Mouse (Mus musculus) lung, embryonic 15.5 days (tissue): ENCODE measurements at regions not wholly inside any gene's neighbourhood (a gene's known extent, or its start where the extent isn't known, plus 50 kb on each side); places are given as distances from the start of the nearest gene placed in this dataset.

Experiments
- ATAC-seq: fragments of 200-750 bp; cut with Nextera tagmentation; 2 replicates; pipeline ENCODE4 v1.8.0; 2017; ENCODE audit warnings: moderate number of reproducible peaks, borderline replicate concordance; ENCODE audit not compliant: low FRiP score, low TSS enrichment; ENCODE audit errors: extremely low read depth
- H3K27ac ChIP-seq: fragments of 300-500 bp; sonication (generic); 2 replicates; pipeline ENCODE4 v1.5.1; 2015; ENCODE audit warnings: moderate library complexity, mild to moderate bottlenecking, inconsistent platforms
- H3K27me3 ChIP-seq: fragments of 300-500 bp; sonication (generic); 2 replicates; pipeline ENCODE4 v1.6.1; 2015; ENCODE audit warnings: inconsistent platforms
- H3K36me3 ChIP-seq: fragments of 300-500 bp; sonication (generic); 2 replicates; pipeline ENCODE4 v1.6.1; 2015; ENCODE audit warnings: inconsistent platforms
- H3K4me1 ChIP-seq: fragments of 300-500 bp; sonication (generic); 2 replicates; pipeline ENCODE4 v1.6.1; 2015; ENCODE audit warnings: inconsistent platforms
- H3K4me2 ChIP-seq: fragments of 300-500 bp; sonication (generic); 2 replicates; pipeline ENCODE4 v1.6.1; 2015; ENCODE audit warnings: inconsistent platforms, mild to moderate bottlenecking, moderate library complexity
- H3K4me3 ChIP-seq: fragments of 300-500 bp; sonication (generic); 2 replicates; pipeline ENCODE4 v1.5.1; 2015; ENCODE audit warnings: mild to moderate bottlenecking, inconsistent platforms
- H3K9ac ChIP-seq: fragments of 300-500 bp; sonication (generic); 2 replicates; pipeline ENCODE4 v1.6.1; 2015; ENCODE audit warnings: inconsistent platforms
- H3K9me3 ChIP-seq: fragments of 300-500 bp; sonication (generic); 2 replicates; pipeline ENCODE4 v1.6.1; 2016; ENCODE audit warnings: inconsistent platforms
- WGBS: fragments of 180-500 bp; shearing (Covaris S2); methylation state at CpG from one replicate; pipeline ENCODE4 v1.1.7; 2015; 5-methylcytosine and 5-hydroxymethylcytosine counted together

GRCm38 (mm10) chr7:70213970-70214520, 152.5 kb downstream of the Nr2f2 start:
- Histone ChIP-seq H3K9me3 (no peaks in the 10 kb centered on the region), H3K9ac (no peak overlapping the region), H3K27me3 (no peaks in the 10 kb centered on the region), H3K4me3 (no peak overlapping the region), H3K36me3 (no peaks in the 10 kb centered on the region), H3K4me2 (no peak overlapping the region), H3K27ac (no peak overlapping the region), H3K4me1 (no peaks in the 10 kb centered on the region)
- no peak for ATAC-seq
- WGBS: 35% methylated on average over 4 of the region's 4 CpGs

GRCm38 (mm10) chr7:70205900-70206299, 160.6 kb downstream of the Nr2f2 start:
- no peak for ATAC-seq
- Histone ChIP-seq H3K27ac (no peak overlapping the region), H3K36me3 (no peaks in the 10 kb centered on the region), H3K9ac (no peak overlapping the region), H3K27me3 (no peaks in the 10 kb centered on the region), H3K4me3 (no peak overlapping the region), H3K9me3 (no peaks in the 10 kb centered on the region), H3K4me2 (no peak overlapping the region), H3K4me1 (no peaks in the 10 kb centered on the region)
- WGBS: 83% methylated on average over 1 of the region's 1 CpGs

- 95% methylated on average over 4 of the region's 4 CpGs for WGBS
- no peaks in the 10 kb centered on the region for H3K9me3 ChIP-seq
- no peaks in the 10 kb centered on the region for H3K4me1 ChIP-seq
- no peak for ATAC-seq
- H3K27ac ChIP-seq: no peak overlapping the region
- no peak overlapping the region for H3K4me2 ChIP-seq
- H3K4me3 ChIP-seq: no peak overlapping the region
- H3K9ac ChIP-seq: no peak overlapping the region
- no peaks in the 10 kb centered on the region for H3K36me3 ChIP-seq
- no peaks in the 10 kb centered on the region for H3K27me3 ChIP-seq
Measured at GRCm38 (mm10) chr7:70200188-70200587, 166.3 kb downstream of the Nr2f2 start.

- no peak for ATAC-seq
- 68% methylated on average over 2 of the region's 2 CpGs for WGBS
- H3K9ac ChIP-seq: no peak overlapping the region
- no peak overlapping the region for H3K4me3 ChIP-seq
- no peak overlapping the region for H3K27ac ChIP-seq
- H3K9me3 ChIP-seq: no peaks in the 10 kb centered on the region
- no peaks in the 10 kb centered on the region for H3K4me1 ChIP-seq
- no peaks in the 10 kb centered on the region for H3K36me3 ChIP-seq
- H3K27me3 ChIP-seq: no peaks in the 10 kb centered on the region
- H3K4me2 ChIP-seq: no peak overlapping the region
Measured at GRCm38 (mm10) chr7:70178956-70179355, 187.6 kb downstream of the Nr2f2 start.

GRCm38 (mm10) chr7:70178006-70178405, 188.5 kb downstream of the Nr2f2 start:
- no peak for ATAC-seq
- Histone ChIP-seq H3K36me3 (no peaks in the 10 kb centered on the region), H3K27ac (no peak overlapping the region), H3K4me2 (no peak overlapping the region), H3K9me3 (no peaks in the 10 kb centered on the region), H3K9ac (no peak overlapping the region), H3K4me1 (no peaks in the 10 kb centered on the region), H3K27me3 (no peaks in the 10 kb centered on the region), H3K4me3 (no peak overlapping the region)
- 79% methylated on average over 2 of the region's 2 CpGs for WGBS

- H3K36me3 ChIP-seq: no peaks in the 10 kb centered on the region
- H3K27me3 ChIP-seq: no peaks in the 10 kb centered on the region
- 53% methylated on average over 16 of the region's 16 CpGs for WGBS
- no peak overlapping the region for H3K9ac ChIP-seq
- no peak overlapping the region for H3K4me3 ChIP-seq
- H3K4me1 ChIP-seq: no peaks in the 10 kb centered on the region
- no peak overlapping the region for H3K27ac ChIP-seq
- no peak overlapping the region for H3K4me2 ChIP-seq
- no peak for ATAC-seq
- no peaks in the 10 kb centered on the region for H3K9me3 ChIP-seq
Measured at GRCm38 (mm10) chr7:70176686-70177259, 189.8 kb downstream of the Nr2f2 start.

GRCm38 (mm10) chr7:70176086-70176485, 190.4 kb downstream of the Nr2f2 start:
- Histone ChIP-seq H3K27ac (no peak overlapping the region), H3K36me3 (no peaks in the 10 kb centered on the region), H3K9me3 (no peaks in the 10 kb centered on the region), H3K27me3 (no peaks in the 10 kb centered on the region), H3K4me1 (no peaks in the 10 kb centered on the region), H3K4me2 (no peak overlapping the region), H3K4me3 (no peak overlapping the region), H3K9ac (no peak overlapping the region)
- no peak for ATAC-seq
- WGBS: 81% methylated on average over 7 of the region's 7 CpGs

GRCm38 (mm10) chr7:70172431-70172830, 194.1 kb downstream of the Nr2f2 start:
- Histone ChIP-seq H3K4me2 (no peak overlapping the region), H3K27me3 (no peaks in the 10 kb centered on the region), H3K36me3 (no peaks in the 10 kb centered on the region), H3K9me3 (no peaks in the 10 kb centered on the region), H3K9ac (no peak overlapping the region), H3K4me1 (no peaks in the 10 kb centered on the region), H3K27ac (no peak overlapping the region), H3K4me3 (no peak overlapping the region)
- WGBS: 35% methylated on average over 7 of the region's 7 CpGs
- no peak for ATAC-seq

GRCm38 (mm10) chr7:70171456-70171855, 195.1 kb downstream of the Nr2f2 start:
- ATAC-seq: no peak
- H3K27me3 ChIP-seq: no peaks in the 10 kb centered on the region
- no peak overlapping the region for H3K4me2 ChIP-seq
- 83% methylated on average over 4 of the region's 4 CpGs for WGBS
- no peaks in the 10 kb centered on the region for H3K4me1 ChIP-seq
- no peak overlapping the region for H3K9ac ChIP-seq
- H3K36me3 ChIP-seq: no peaks in the 10 kb centered on the region
- H3K9me3 ChIP-seq: no peaks in the 10 kb centered on the region
- no peak overlapping the region for H3K4me3 ChIP-seq
- no peak overlapping the region for H3K27ac ChIP-seq

GRCm38 (mm10) chr7:70168080-70168479, 198.5 kb downstream of the Nr2f2 start:
- H3K27me3 ChIP-seq: no peaks in the 10 kb centered on the region
- H3K4me1 ChIP-seq: peaks cover 3% of the 10 kb centered on the region; the same call in 1 of the 2 replicates
- no peak overlapping the region for H3K9ac ChIP-seq
- H3K4me2 ChIP-seq: no peak overlapping the region
- 53% methylated on average over 4 of the region's 4 CpGs for WGBS
- ATAC-seq: no peak
- no peaks in the 10 kb centered on the region for H3K9me3 ChIP-seq
- H3K27ac ChIP-seq: no peak overlapping the region
- H3K4me3 ChIP-seq: no peak overlapping the region
- no peaks in the 10 kb centered on the region for H3K36me3 ChIP-seq

- Histone ChIP-seq H3K27me3 (no peaks in the 10 kb centered on the region), H3K4me2 (no peak overlapping the region), H3K9ac (no peak overlapping the region), H3K36me3 (no peaks in the 10 kb centered on the region), H3K9me3 (no peaks in the 10 kb centered on the region), H3K27ac (no peak overlapping the region), H3K4me3 (no peak overlapping the region), H3K4me1 (peaks cover 3% of the 10 kb centered on the region; the same call in 1 of the 2 replicates)
- no peak for ATAC-seq
- WGBS: 79% methylated on average over 5 of the region's 5 CpGs
Measured at GRCm38 (mm10) chr7:70166081-70166480, 200.5 kb downstream of the Nr2f2 start.

GRCm38 (mm10) chr7:70165501-70165900, 201.0 kb downstream of the Nr2f2 start:
- no peak for ATAC-seq
- WGBS: 59% methylated on average over 4 of the region's 4 CpGs
- H3K27me3 ChIP-seq: no peaks in the 10 kb centered on the region
- no peak overlapping the region for H3K27ac ChIP-seq
- no peak overlapping the region for H3K4me2 ChIP-seq
- H3K9me3 ChIP-seq: no peaks in the 10 kb centered on the region
- no peaks in the 10 kb centered on the region for H3K36me3 ChIP-seq
- no peak overlapping the region for H3K4me3 ChIP-seq
- H3K4me1 ChIP-seq: peaks cover 3% of the 10 kb centered on the region; the same call in 1 of the 2 replicates
- H3K9ac ChIP-seq: no peak overlapping the region
